Mouse (Mus musculus): ENCODE measurements around the gene Creb3.
"Not testable (repeated sequence)": the region's sequence is repeated elsewhere in the genome, so short reads cannot be mapped to it uniquely, and the experiment has no call there.

Gene Creb3

DNA sequence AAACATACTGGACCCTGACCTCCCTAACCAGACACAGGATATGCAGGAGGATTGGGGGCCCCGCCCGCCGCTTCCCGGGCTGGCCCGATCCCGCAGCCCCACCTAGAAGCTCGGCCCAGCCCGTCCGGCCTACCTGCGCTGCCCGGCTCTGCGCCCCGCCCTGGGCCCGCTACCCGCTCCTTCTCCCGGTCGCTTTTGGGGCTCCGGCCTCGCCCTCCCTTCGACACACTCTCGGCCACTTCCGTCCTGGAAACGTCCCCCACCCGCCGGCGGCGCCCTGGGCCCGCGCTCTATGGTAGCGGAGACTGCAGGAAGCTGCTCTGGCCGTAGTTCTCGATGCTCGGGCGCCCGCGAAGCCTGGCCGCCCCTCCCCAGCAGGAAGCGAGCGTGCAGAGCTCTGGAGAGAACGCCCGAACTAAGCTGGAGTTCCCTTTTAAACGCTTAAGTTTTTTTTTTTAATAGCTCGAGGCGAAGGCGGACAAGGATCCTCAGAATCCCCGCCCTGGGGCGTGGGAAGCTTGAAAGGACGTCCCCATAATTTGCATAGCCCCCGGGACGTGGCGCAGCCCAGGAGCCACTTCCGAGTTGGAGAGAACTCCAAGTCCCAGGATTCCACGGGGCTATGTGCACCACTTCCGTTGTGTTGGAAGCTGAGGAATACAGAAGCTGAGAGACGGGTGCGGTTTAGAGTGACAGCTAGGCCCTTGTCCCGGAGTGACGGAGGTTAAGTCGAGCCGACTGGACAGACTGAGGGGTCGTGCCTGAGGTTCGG, at the start of gene Creb3, which contains the start of gene Tln1:
Gene Creb3, plus strand, starts transcription at position 336 of the 772 bp plus-strand sequence.
Gene Tln1, minus strand, starts transcription at position 695 of the 772 bp plus-strand sequence.
- DNase-seq (ENCODE audit: low spot score in 2 of 2), result peak; percentile 96 to 98

DNA sequence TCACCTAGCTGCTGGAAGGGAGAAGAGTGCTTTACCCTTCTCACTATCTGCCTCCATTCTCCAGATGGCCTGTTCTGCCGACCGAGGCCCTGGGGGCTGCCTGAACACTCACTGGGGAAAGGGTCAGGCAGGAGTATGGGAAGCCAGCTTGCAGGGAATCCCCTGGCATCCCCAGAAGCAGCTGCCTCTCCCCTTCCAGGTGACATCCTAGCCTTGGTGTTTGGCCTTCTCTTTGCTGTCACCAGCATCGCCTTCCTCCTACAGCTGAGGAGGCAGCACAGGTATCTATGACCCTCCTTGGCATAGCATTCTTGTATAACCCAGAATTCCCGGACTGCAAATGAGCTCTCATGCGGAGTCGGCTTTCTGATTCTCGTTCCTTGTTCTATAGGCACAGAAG, 49.5 kb upstream of the Creb3 start:
- no peak for DNase-seq (ENCODE audit: low spot score in 2 of 2)

DNA sequence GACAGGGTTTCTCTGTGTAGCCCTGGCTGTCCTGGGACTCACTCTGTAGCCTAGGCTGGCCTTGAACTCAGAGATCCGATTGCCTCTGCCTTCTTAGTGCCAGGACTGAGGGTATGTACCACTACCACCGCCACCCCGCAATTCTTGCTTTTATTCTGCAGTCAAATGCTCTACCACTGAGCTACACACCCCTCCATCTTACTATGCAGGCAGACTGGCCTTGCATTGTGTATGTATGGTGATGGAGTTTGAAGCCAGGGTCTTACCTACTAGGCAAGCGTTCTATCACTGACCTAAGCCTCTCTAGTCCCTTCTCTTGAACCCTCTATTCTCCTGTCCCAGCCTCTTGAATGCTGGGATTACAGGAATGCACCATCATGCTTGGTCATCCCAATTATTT, 48.8 kb upstream of the Creb3 start:
- no peak for DNase-seq (ENCODE audit: low spot score in 2 of 2)

DNA sequence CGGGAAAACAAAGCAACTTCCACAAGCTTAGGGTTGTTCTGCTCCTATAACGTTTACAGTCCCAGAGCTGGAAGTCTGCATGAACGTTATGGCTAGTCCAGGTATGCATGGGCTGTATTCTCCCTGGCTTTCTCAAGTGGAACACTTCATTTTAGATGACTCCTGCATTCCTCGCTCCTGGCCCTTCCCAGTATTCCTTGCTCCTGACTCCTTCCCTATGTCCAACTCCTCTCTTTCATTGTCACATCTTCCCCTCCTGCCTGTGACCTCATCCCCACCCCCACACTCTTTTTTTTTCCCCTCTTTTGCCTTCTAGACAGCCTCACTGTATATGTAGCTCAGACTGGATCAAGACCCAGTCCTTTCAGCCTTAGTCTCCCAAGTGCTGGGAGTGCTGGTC, 48.3 kb upstream of the Creb3 start:
- no peak for DNase-seq (ENCODE audit: low spot score in 2 of 2)

DNA sequence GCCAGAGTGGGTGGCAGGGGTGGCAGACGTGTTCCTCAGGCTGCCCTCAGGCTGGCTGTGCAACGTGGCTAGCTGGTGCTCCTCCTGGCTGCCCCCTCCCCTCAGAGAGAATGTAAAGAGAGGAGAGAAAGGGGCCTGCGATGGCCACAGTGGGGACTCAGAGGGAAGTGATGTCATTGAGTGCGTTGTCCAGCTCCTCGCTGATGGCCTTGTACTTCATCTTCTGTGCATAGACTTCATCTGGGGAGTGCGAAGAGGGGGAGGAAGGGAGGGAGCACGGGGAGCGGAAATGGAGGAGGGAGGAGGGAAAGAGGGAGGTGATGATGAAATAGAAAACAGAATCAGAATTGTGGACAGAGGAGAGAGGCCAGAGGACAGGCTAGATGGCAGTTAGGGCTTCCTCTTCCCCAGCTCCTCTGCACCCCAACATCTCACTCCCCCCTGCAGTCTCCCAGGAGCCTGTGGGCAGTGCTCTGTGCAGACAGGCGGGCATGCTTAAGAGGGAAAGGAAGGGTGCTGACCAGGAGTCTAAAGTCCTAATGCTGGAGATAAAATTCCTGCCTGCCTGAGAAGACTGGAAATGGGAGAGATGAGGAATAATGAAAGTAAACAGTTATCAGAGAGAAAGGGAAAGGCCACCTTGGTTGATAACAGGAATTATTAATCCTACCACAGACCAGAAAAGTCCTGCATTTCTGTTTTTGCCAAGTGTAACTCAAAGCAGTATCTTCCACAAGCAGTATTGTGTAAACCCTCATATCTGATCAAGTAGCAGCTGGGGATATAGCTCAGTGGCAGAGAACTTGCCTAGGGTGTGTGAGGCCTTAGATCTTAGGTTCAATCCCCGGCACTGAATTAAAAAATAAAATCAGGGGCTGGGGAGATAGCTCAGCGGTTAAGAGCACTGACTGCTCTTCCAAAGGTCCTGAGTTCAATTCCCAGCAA, 46.1 kb upstream of the Creb3 start:
- DNase-seq (ENCODE audit: low spot score in 2 of 2), result no peak

DNA sequence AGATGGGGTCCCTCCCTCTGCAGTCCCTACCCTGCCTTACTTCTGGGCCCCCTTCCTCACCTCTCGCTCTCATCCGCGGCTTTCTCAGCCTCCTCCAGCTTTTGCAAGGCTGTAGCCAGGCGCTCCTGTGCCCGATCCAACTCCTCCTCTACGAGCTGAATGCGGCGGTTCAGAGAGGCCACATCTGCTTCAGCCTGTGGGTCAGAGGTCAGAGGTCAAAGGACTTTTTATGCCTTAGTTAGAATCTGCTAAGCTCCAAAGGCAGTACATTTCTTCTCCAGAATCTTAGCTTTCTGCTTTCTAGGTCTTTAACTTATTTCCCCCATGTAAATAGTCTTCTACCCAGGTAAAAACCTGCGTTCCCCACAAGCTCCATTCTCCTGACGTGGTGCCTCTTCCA, 42.6 kb upstream of the Creb3 start:
- no peak for DNase-seq (ENCODE audit: low spot score in 2 of 2)

DNA sequence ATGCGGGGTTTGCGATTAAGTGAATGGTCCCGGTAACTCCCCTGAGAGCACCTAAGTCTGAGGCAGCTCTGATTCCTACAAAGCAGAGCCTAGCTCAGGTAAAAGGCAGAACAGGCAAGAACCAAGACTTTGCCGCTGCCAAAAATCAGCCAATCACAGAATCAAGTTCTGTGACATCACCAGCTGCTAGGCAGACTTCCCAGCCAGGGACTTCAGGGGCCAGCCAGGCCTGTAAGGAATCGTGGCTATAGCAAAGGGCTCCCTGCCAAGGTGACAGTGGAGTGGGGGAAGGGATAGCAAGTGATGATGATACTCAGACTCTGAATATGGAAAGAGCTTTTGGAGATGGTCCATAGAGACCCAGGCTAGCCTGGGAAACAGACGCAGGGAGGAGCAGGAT, 42.2 kb upstream of the Creb3 start:
- peak; percentile 80 to 88 for DNase-seq (ENCODE audit: low spot score in 2 of 2)

DNA sequence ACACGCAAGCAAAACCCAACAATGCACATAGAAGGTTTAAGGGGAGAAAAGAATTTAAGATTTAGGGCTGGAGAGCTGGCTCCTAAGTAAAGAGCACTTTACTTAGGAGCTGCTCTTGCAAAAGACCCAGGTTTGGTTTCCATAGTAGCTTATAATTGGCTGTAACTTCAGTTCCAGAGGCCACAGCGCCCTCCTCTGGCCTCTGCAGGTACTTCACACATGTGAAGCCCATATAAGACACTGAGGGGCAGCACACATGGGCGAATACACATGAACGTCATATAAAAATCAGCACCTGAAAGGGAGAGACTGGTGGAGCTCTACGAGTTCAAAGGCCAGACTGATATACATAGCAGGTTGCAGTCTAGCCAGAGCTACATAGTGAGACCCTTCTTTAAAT, 34.3 kb upstream of the Creb3 start:
- no peak for DNase-seq (ENCODE audit: low spot score in 2 of 2)

DNA sequence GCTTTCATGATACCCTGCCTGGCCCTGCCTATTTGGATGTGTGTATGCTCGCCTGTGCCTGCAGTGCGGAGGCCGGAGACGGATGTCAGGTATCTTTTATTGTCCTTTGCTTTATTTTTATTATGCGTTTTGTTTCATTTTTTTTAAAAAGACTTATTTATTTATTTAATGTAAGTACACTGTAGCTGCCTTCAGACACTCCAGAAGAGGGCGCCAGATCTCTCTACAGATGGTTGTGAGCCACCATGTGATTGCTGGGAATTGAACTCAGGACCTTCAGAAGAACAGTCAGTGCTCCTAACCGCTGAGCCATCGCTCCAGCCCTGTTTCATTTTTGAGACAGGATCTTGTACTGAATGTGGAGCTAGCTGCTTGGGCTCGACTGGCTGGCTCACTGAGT, 33.6 kb upstream of the Creb3 start:
- DNase-seq (ENCODE audit: low spot score in 2 of 2), result no peak

DNA sequence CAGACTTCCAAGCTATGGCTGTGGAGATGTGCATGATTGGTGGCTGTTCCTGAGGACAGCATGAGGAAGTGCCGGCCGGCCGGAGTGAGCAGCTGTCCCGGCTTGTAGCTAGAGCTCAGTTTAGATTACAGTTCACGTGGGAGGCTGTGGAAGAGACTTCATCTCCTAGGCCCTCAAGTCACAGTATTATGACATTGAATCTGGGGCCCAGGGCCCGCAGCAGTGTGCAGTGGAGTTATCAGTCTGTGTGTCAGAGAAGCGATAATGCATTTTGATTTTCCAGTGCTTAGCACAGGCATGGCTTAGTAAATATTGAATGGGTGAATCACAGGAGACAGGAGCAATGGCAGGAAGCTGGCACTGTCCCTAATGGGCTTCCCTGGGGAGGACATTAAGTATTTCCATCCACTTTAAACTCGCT, 32.0 kb upstream of the Creb3 start:
- DNase-seq (ENCODE audit: low spot score in 2 of 2), result no peak

DNA sequence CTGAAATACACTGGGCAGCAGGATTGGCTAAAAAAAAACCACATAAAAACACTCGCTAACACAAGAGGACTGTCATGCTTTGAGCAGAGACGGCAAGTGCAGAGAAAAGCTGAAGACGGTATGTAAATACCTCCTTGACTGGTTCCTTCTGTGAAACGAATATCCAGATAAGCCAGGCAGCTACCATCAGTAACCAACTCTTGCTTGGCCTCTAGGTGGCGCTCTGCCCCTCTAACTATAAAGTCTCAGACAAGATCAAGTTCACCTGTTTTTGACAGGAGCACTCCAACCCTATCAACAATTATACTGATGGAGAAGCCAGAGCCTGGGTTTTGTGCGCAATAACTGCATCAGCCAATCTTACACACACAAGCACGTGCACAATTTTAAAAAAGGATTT, 31.6 kb upstream of the Creb3 start:
- peak; percentile 40 to 67 for DNase-seq (ENCODE audit: low spot score in 2 of 2)

DNA sequence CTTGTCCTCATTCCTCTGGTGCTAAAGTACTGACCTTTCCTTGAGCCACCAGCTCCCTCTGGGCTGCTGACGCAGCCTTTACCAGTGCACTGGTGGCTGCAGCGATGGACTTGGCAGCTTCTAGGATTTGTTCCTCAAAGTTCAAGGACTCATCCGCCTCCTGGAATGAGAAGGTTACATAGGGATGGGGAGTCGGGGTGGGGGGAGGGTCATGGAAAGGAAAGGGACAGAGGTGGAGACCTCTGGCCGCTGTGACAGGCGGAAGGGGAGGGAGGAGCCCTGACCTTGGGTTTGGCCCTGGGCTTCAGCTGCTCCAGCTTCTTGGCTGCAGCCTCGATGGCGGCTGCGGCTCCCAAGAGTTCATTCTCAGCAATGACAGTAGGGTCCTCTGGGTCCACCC, 28.9 kb upstream of the Creb3 start:
- no peak for DNase-seq (ENCODE audit: low spot score in 2 of 2)

DNA sequence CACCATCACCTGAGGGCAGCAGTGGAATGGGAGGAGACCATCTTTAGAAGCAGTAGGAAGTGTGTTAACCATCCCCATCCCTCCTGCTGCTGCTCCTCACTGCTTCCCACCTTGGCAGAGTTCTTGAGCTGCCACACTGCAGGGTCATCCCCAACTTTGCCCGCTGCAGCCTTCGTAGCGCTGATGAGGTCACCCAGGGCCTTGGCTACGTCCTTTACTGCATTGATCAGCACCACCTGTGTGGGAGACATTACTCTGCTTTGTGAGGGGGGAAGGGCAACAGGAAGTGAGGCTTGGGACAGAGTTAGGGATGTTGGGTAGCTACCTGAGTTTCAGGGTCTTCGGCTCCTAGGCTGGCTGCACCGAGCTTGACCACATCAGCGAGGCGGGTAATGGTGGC, 26.5 kb upstream of the Creb3 start:
- no peak for DNase-seq (ENCODE audit: low spot score in 2 of 2)

DNA sequence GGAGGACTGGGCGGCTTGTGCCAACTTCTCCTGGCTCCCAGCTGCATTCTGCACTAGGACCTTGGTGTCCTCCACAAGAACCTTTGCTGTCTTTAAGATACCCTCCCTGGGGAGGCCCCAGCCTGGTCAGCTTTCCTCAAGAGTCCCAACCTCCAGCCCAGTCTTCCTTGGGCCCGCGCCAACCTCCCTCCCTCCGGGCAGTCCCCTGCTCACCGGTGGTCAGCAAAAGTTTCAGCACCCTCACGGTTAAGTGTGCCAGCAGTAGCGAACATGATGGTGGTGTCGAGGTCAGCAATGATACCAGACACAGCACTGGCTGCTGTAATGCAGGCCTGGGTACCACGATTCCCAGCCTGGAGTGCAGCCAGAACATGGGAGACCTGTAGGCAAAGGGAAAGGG, 26.1 kb upstream of the Creb3 start:
- no peak for DNase-seq (ENCODE audit: low spot score in 2 of 2)

DNA sequence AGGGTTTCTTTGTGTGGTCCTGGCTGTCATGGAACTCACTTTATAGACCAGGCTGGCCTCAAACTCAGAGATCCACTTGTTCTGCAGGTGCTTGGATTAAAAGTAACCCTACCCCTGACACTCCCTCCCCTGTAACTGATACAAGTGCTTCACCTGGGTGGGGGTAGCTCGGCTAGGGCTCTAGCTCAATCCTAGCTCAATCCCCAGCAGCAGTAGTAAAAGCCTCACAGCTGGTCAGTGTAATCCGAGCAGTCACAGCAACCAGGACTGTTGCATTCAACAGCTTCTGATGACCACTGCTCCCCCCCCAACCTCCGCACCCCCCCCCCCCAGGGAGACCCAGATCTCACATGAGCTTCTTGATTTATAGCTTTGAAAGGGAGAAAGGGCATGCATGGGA, 20.1 kb upstream of the Creb3 start:
- no peak for DNase-seq (ENCODE audit: low spot score in 2 of 2)

DNA sequence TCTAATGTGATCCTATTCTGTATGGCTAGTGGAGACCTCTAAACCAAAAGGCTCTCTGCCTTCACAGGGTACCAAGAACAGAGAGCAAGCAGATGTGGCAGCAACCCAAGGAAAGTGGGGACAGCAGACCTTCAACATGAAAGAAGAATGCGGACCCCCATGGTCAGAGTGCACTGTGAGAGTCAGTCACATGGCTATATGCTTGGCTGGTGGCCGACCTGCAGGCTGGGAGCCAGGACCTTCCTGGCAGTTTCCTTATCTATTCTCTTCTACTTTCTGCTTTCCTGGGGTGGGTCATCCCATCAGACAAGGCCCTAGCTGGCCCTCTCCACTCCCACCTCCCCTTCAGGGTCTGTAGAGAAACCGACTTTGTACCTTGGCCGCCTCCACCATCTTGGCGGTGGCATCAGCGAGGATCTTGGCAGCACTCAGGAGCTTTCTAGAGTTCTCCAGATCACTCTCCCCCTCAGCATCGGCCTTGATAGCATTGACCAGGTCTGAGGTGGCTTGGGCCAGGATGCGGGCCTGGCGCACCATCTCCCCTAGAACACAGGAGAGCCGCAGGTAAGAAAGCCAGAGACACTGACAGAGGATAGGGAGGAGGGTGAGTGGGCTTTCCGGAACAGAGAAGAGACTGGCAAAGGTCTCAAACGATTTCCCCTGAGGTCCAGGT, 15.6 kb upstream of the Creb3 start:
- DNase-seq (ENCODE audit: low spot score in 2 of 2), result no peak

DNA sequence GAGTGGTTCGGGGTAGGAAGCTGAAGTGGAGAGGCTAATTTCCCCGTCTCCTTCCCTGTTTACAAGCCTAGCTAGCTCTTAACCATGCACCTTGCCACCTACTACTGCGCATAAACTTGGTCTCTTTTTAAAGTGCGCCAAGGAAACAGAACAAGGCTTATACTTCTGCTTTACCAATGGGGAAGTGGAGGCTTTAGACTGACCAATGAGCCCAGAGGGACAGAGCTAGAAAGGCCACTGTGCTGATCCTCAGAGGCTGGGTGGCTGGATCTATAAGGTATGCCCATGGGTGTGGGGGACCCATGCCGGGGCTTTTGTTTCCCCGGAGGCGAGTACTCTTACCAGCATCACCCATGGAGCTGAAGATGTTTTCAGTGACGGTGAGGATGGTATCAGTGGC, 15.0 kb upstream of the Creb3 start:
- DNase-seq (ENCODE audit: low spot score in 2 of 2), result no peak

DNA sequence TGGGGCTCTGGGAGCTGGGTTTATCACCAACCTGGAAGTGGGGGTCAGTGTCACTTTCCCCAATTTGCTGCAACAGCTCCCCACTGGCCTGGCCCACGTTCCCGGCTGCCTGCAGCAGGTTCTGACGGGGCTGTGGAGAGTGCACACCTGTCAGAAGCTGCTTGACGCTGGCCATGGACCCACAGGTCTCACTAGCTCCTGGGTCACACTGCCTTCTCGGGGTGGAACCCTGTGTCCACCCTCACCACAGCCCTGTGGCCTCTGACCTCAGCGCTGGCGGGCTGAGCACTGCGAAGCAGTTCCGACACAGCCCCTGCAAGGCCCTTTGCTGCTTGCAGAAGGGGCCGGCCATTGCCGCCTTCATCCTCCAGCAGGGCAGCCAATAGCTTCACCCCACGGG, 13.1 kb upstream of the Creb3 start:
- DNase-seq (ENCODE audit: low spot score in 2 of 2), result no peak

DNA sequence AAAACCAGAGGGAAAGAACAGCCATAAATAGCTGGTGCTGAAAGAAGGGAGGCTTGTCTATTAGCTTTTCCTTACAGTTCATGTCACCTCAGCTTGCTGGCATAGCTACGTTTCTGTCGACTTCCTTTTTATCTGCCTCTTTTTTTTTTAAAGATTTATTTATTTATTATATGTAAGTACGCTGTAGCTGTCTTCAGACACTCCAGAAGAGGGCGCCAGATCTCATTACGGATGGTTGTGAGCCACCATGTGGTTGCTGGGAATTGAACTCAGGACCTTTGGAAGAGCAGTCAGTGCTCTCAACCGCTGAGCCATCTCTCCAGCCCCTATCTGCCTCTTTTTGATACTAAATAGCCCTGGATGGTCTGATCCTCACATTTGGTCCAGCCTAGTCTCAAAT, 10.3 kb upstream of the Creb3 start:
- DNase-seq (ENCODE audit: low spot score in 2 of 2), result not testable (repeated sequence)

DNA sequence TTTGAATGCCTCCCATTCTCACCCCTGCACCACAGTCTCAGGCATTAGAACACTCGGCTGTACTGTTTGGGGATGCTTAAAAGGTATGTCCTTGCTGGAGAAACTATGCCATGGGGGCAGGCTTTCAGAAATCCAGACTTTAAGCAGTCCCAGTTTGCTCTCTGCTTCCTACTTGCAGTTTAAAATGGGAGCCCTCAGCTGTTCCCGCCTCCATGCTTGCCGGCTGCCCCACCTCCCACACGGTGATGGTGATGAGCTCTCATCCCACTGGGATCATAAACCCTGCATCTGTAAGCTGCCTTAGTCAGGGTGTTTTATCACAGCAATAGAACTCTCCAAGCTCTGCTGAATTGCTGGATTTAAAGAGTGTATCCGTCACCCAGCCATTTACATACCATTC, 9.7 kb upstream of the Creb3 start:
- no peak for DNase-seq (ENCODE audit: low spot score in 2 of 2)

DNA sequence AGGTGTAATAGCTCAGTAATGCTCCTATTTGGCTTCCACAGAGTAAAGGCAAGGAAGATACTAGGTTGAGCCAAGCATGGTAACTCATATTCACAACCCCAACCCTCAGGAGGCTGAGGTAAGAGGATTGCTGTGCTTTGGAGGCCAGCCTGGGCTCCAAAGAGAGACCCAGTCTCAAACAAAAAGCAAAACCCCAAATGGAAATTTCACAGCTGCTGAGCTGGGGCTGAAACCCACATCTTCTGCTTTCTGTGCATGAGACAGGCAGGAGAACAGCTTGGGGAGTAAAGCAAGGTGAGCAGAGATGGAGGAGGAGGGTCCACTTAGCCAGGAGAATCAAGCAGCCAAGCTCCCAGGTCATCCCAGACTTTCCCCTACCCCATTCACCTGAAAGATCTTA, 8.2 kb upstream of the Creb3 start:
- no peak for DNase-seq (ENCODE audit: low spot score in 2 of 2)

DNA sequence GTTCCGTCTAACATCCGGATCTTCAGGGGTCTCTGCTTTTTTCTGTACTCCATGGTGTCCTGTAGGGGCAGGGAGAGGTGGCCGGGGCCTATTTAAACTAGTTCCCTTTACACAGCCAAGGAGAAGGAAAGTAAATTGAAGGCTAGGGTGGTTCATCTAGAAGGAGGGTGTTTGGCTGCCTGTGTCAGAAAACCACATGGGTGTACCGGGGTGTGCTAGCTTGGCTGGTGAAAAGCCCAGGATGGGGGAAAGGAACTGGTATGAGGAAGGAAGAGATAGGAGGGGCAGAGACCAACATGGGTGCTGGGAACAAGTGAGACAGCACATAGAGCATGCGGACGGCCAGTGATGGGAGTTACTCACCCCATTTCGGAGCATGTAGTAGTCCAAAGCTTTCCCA, 6.2 kb upstream of the Creb3 start:
- DNase-seq (ENCODE audit: low spot score in 2 of 2), result no peak
